Mouse (Mus musculus) lung, adult 2 months (tissue): Measurements from ENCODE around the gene Ruvbl2.

Experiments used
- CTCF ChIP-seq: fragments of 200-500 bp; IDR thresholded peaks from 2 replicates; pipeline ENCODE4 v1.5.1; 2011; ENCODE audit warnings: mild to moderate bottlenecking, low read length, control low read depth; ENCODE audit not compliant: insufficient read depth
- POLR2A ChIP-seq: fragments of 200-500 bp; IDR thresholded peaks from 2 replicates; pipeline ENCODE4 v1.6.1; 2011; ENCODE audit warnings: low read depth, mild to moderate bottlenecking, control low read depth, low read length, borderline replicate concordance; ENCODE audit errors: extremely low read depth

GRCm38 (mm10) chr7:45477003-45477402 is 39.1 kb upstream of the Ruvbl2 start:
- TF ChIP-seq CTCF (peak; percentile 65), POLR2A (no peak)
